Mouse (Mus musculus) heart, postnatal 0 days (tissue): ENCODE measurements at regions not wholly inside any gene's neighbourhood (a gene's known extent, or its start where the extent isn't known, plus 50 kb on each side); places are given as distances from the start of the nearest gene placed in this dataset.

Experiments used
- CTCF ChIP-seq: IDR thresholded peaks from 2 replicates; pipeline ENCODE4 v1.5.1; 2016; ENCODE audit warnings: antibody characterized with exemption, control low read depth, low read depth
- EP300 ChIP-seq: IDR thresholded peaks from 2 replicates; pipeline ENCODE4 v1.6.1; 2016; ENCODE audit warnings: antibody characterized with exemption, low read depth

DNA sequence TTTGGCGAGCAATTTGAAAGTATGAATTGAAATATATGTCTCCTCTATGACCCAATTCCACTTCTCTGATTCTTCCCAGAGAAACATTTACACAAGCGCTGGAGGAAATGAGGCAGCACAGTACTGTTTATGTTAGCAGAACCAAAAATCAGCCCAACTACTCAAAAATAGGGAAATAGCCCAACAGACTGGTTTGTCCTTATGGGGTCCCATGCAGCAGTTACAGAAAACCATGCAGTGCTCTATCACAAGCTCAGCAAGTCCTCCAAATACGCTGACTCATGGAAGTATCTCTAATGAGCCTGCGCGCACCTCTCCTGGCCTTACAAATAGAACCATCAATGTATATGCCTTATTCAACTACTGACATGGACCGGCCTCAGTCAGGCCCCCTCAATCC lies 55.4 kb upstream of the Enpp6 start:
- TF ChIP-seq CTCF (no peak), EP300 (no peak)
